Mouse (Mus musculus) kidney, embryonic 16.5 days (tissue): ENCODE measurements at regions not wholly inside any gene's neighbourhood (a gene's known extent, or its start where the extent isn't known, plus 50 kb on each side); places are given as distances from the start of the nearest gene placed in this dataset.
"Not testable (repeated sequence)": the region's sequence is repeated elsewhere in the genome, so short reads cannot be mapped to it uniquely, and the experiment has no call there.

Experiments
- ATAC-seq: fragments of 200-750 bp; cut with Nextera tagmentation; 2 replicates; pipeline ENCODE4 v1.8.0; 2017; ENCODE audit warnings: moderate TSS enrichment; ENCODE audit not compliant: low FRiP score, low TSS enrichment
- H3K27ac ChIP-seq: fragments of 300-500 bp; sonication (generic); 2 replicates; pipeline ENCODE4 v1.5.1; 2014; ENCODE audit warnings: low read length
- H3K27me3 ChIP-seq: fragments of 300-500 bp; sonication (generic); 2 replicates; pipeline ENCODE4 v1.6.1; 2014; ENCODE audit warnings: low read length, control low read depth, mixed read lengths; ENCODE audit not compliant: insufficient read depth
- H3K36me3 ChIP-seq: fragments of 300-500 bp; sonication (generic); 2 replicates; pipeline ENCODE4 v1.6.1; 2014; ENCODE audit warnings: low read length, control low read depth, mixed read lengths; ENCODE audit not compliant: insufficient read depth
- H3K4me1 ChIP-seq: fragments of 300-500 bp; sonication (generic); 2 replicates; pipeline ENCODE4 v1.6.1; 2014; ENCODE audit warnings: low read length, control low read depth, mixed read lengths; ENCODE audit not compliant: insufficient read depth
- H3K4me2 ChIP-seq: fragments of 300-500 bp; sonication (generic); replicated peaks from 2 replicates; pipeline ENCODE4 v1.6.1; 2014; ENCODE audit warnings: low read depth, low read length
- H3K4me3 ChIP-seq: fragments of 300-500 bp; sonication (generic); 2 replicates; pipeline ENCODE4 v1.5.1; 2014; ENCODE audit warnings: mild to moderate bottlenecking, low read length
- H3K9ac ChIP-seq: fragments of 300-500 bp; sonication (generic); replicated peaks from 2 replicates; pipeline ENCODE4 v1.6.1; 2014; ENCODE audit warnings: low read length
- H3K9me3 ChIP-seq: fragments of 300-500 bp; sonication (generic); 2 replicates; pipeline ENCODE4 v1.6.1; 2016; ENCODE audit warnings: low read length, control low read depth
- WGBS: fragments of 180-500 bp; shearing (Covaris S2); extraction: QIAGEN DNeasy Blood & Tissue Kit; methylation state at CpG from one replicate; pipeline ENCODE4 v1.1.7; 2014; 5-methylcytosine and 5-hydroxymethylcytosine counted together

- Histone ChIP-seq H3K4me3 (no peak overlapping the region), H3K4me1 (peaks cover 3% of the 10 kb centered on the region; the same call in 1 of the 2 replicates), H3K9ac (no peak overlapping the region), H3K36me3 (no peaks in the 10 kb centered on the region), H3K27ac (no peak overlapping the region), H3K4me2 (no peak overlapping the region), H3K9me3 (no peaks in the 10 kb centered on the region), H3K27me3 (no peaks in the 10 kb centered on the region)
- WGBS = 56% methylated on average over 4 of the region's 4 CpGs
- no peak for ATAC-seq
These were observed 137.2 kb upstream of the Pnpt1 start for GRCm38 (mm10) chr11:28993270-28993847.

GRCm38 (mm10) chr11:28998314-28999106 lies 132.0 kb upstream of the Pnpt1 start:
- no peaks in the 10 kb centered on the region for H3K27me3 ChIP-seq
- WGBS = 47% methylated on average over 3 of the region's 3 CpGs
- no peaks in the 10 kb centered on the region for H3K9me3 ChIP-seq
- H3K9ac ChIP-seq = no peak overlapping the region
- peaks cover 18% of the 10 kb centered on the region for H3K4me1 ChIP-seq
- peak; percentile 53; the same call in 1 of the 2 replicates for ATAC-seq
- H3K36me3 ChIP-seq = no peaks in the 10 kb centered on the region
- no peak overlapping the region for H3K4me2 ChIP-seq
- no peak overlapping the region for H3K4me3 ChIP-seq
- H3K27ac ChIP-seq = no peak overlapping the region

GRCm38 (mm10) chr11:28999196-28999595 lies 131.3 kb upstream of the Pnpt1 start:
- Histone ChIP-seq H3K27ac (no peak overlapping the region), H3K36me3 (no peaks in the 10 kb centered on the region), H3K27me3 (no peaks in the 10 kb centered on the region), H3K4me1 (peaks cover 18% of the 10 kb centered on the region), H3K9me3 (no peaks in the 10 kb centered on the region), H3K9ac (no peak overlapping the region), H3K4me3 (no peak overlapping the region), H3K4me2 (no peak overlapping the region)
- peak; percentile 35; the same call in 1 of the 2 replicates for ATAC-seq
- WGBS = 37% methylated on average over 1 of the region's 1 CpGs

- no peaks in the 10 kb centered on the region for H3K27me3 ChIP-seq
- H3K36me3 ChIP-seq = no peaks in the 10 kb centered on the region
- 37% methylated on average over 3 of the region's 3 CpGs for whole genome bisulfite sequencing
- H3K4me1 ChIP-seq = peaks cover 18% of the 10 kb centered on the region
- no peaks in the 10 kb centered on the region for H3K9me3 ChIP-seq
- H3K27ac ChIP-seq = no peak overlapping the region
- no peak overlapping the region for H3K9ac ChIP-seq
- H3K4me2 ChIP-seq = no peak overlapping the region
- no peak overlapping the region for H3K4me3 ChIP-seq
- 0 out of 2 replicates have a peak, but pooled peaks have one; percentile 55 for ATAC-seq
These were observed 130.9 kb upstream of the Pnpt1 start for GRCm38 (mm10) chr11:28999620-29000019.

- no peaks in the 10 kb centered on the region for H3K9me3 ChIP-seq
- peak; percentile 49; the same call in 1 of the 2 replicates for ATAC-seq
- WGBS = 32% methylated on average over 2 of the region's 2 CpGs
These were observed 130.3 kb upstream of the Pnpt1 start for GRCm38 (mm10) chr11:29000212-29000611.

DNA sequence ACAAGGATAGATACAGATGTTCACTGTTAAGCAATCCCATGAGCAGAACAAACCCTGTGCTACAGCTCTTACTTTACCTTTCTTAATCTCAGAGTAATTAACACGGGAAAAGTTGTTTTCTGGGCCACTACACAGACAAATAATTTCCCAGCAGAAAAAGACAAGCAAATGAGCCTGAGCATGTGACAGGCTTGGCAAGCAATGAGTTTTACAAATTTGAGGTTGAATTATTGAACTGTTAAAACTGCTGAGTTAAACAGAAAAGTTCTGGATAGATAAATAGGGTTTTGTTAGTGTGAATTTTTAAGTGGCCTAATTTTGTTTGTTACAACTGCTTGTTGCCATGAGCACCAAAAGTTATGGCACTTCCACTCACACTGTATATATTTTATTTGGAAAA lies 113.1 kb upstream of the Pnpt1 start:
- Histone ChIP-seq H3K9ac (no peak overlapping the region), H3K4me1 (no peaks in the 10 kb centered on the region), H3K4me2 (no peak overlapping the region), H3K27me3 (no peaks in the 10 kb centered on the region), H3K9me3 (no peaks in the 10 kb centered on the region), H3K4me3 (no peak overlapping the region), H3K36me3 (no peaks in the 10 kb centered on the region), H3K27ac (no peak overlapping the region)
- WGBS = 36% methylated on average over 1 of the region's 1 CpGs
- no peak for ATAC-seq

More at GRCm38 (mm10) chr11:29000212-29000611, 130.3 kb upstream of the Pnpt1 start:
- no peaks in the 10 kb centered on the region for H3K36me3 ChIP-seq
- no peak overlapping the region for H3K4me2 ChIP-seq
- peaks cover 18% of the 10 kb centered on the region for H3K4me1 ChIP-seq
- H3K9ac ChIP-seq = no peak overlapping the region
- no peak overlapping the region for H3K27ac ChIP-seq
- no peaks in the 10 kb centered on the region for H3K27me3 ChIP-seq
- H3K4me3 ChIP-seq = no peak overlapping the region

DNA sequence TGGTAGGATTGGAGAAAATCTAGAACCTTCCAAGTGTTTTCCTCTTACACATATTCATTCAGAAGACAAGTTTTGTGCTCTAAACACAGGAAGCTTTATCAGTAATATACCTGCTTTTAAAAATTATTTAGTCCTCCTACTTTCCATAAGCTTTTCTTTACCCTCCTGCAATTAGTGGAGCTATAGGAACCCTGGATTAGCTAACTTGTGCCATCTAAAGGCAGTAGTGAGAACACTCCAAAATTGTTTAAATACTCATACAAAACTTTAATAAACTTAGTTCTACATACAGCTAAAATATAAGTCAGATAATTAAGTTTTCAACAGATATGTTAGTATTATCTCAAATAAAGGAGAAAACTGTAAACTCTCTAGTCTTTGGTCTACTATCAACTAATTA lies 89.7 kb upstream of the Pnpt1 start:
- ATAC-seq = no peak
- Histone ChIP-seq H3K36me3 (no peaks in the 10 kb centered on the region), H3K4me2 (no peak overlapping the region), H3K27ac (no peak overlapping the region), H3K9me3 (no peaks in the 10 kb centered on the region), H3K4me1 (no peaks in the 10 kb centered on the region), H3K4me3 (no peak overlapping the region), H3K27me3 (no peaks in the 10 kb centered on the region), H3K9ac (no peak overlapping the region)

DNA sequence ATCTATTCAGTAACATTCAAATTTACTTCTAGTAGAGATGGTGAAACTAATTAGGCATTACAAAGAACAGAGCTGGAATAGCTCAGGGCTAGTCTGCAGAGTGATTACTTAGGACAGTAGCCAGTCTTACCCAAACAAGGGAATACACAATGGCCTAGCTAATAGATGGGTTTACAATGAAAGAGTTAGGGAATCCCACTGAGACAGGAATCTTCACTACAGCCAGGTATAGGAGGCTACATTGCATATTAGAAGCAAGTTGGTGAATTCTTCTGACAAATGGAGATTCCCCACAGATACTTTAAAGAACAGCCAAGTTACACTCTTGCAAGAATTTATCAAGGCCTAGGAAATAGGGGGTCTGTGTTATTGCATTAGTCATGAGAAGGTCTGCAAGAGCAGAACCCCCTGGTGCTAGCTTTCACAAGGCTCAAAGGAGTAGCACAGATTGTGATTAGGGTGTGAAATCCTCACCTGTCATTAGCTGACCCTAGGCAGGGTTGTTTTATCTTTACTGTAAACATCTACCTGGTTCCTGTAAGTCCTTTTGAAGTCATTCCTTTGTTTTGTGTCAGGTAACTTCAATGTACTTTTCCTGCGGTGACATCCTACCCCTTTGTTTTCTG lies 82.4 kb upstream of the Pnpt1 start:
- not testable (repeated sequence) for H3K36me3 ChIP-seq, H3K9me3 ChIP-seq, H3K27me3 ChIP-seq, H3K4me2 ChIP-seq, ATAC-seq, H3K4me1 ChIP-seq, H3K9ac ChIP-seq, H3K27ac ChIP-seq, H3K4me3 ChIP-seq
- 29% methylated on average over 1 of the region's 1 CpGs for WGBS

GRCm38 (mm10) chr11:29052625-29053024 lies 77.9 kb upstream of the Pnpt1 start:
- Histone ChIP-seq H3K36me3 (no peaks in the 10 kb centered on the region), H3K9ac (no peak overlapping the region), H3K27ac (no peak overlapping the region), H3K9me3 (no peaks in the 10 kb centered on the region), H3K4me1 (no peaks in the 10 kb centered on the region), H3K27me3 (no peaks in the 10 kb centered on the region), H3K4me3 (no peak overlapping the region), H3K4me2 (no peak overlapping the region)
- no peak for ATAC-seq
- WGBS = 69% methylated on average over 2 of the region's 2 CpGs

- WGBS = 91% methylated on average over 21 of the region's 22 CpGs
- H3K4me1 ChIP-seq, H3K4me3 ChIP-seq, H3K36me3 ChIP-seq, ATAC-seq, H3K9me3 ChIP-seq, H3K27me3 ChIP-seq, H3K9ac ChIP-seq, H3K4me2 ChIP-seq, H3K27ac ChIP-seq: not testable (repeated sequence)
These were observed 61.0 kb upstream of the Pnpt1 start for GRCm38 (mm10) chr11:29069586-29069985.
